Mouse (Mus musculus): ENCODE results near the gene Llgl2. TPM values are rescaled to one million over a fixed set of nuclear protein-coding genes. Genes with fewer than 3 reads are reported as not detected.

Gene Llgl2
- total RNA-seq, 2 experiments from 2014 or later: 0.63 to 1.6 TPM

- intact Hi-C loops (cut with DNase I): no loop called here
- no peak for DNase-seq (ENCODE audit: extremely low spot score in 1 of 2, low spot score in 2 of 2)
These were observed 74.6 kb downstream of the Llgl2 start for GRCm38 (mm10) chr11:115898446-115898845.

- intact Hi-C loops (cut with DNase I): no loop called here
- peak; percentile 34 to 58 for DNase-seq (ENCODE audit: extremely low spot score in 1 of 2, low spot score in 2 of 2)
These were observed 75.0 kb downstream of the Llgl2 start for GRCm38 (mm10) chr11:115898886-115899285.

GRCm38 (mm10) chr11:115899486-115900266 lies 75.8 kb downstream of the Llgl2 start, which contains the start of gene Smim5:
Gene Smim5, plus strand, starts transcription at chr11:115899966.
- DNase-seq (ENCODE audit: extremely low spot score in 1 of 2, low spot score in 2 of 2): no peak
- intact Hi-C loops (cut with DNase I): no loop called here

GRCm38 (mm10) chr11:115900561-115901337 lies 76.9 kb downstream of the Llgl2 start:
- no peak for DNase-seq (ENCODE audit: extremely low spot score in 1 of 2, low spot score in 2 of 2)
- intact Hi-C loops (cut with DNase I): no loop called here

GRCm38 (mm10) chr11:115901338-115902161 lies 77.7 kb downstream of the Llgl2 start:
- intact Hi-C loops (cut with DNase I): no loop called here
- DNase-seq (ENCODE audit: extremely low spot score in 1 of 2, low spot score in 2 of 2): no peak

- intact Hi-C loops (cut with DNase I): no loop called here
These were observed 78.3 kb downstream of the Llgl2 start for GRCm38 (mm10) chr11:115902177-115902576.

GRCm38 (mm10) chr11:115902831-115903230 lies 79.0 kb downstream of the Llgl2 start:
- no peak for DNase-seq (ENCODE audit: extremely low spot score in 1 of 2, low spot score in 2 of 2)
- intact Hi-C loops (cut with DNase I): no loop called here

More at GRCm38 (mm10) chr11:115902177-115902576, 78.3 kb downstream of the Llgl2 start:
- no peak for DNase-seq (ENCODE audit: extremely low spot score in 1 of 2, low spot score in 2 of 2)

GRCm38 (mm10) chr11:115903384-115904230 lies 79.8 kb downstream of the Llgl2 start:
- no peak for DNase-seq (ENCODE audit: extremely low spot score in 1 of 2, low spot score in 2 of 2)
- intact Hi-C loops (cut with DNase I): no loop called here

- intact Hi-C loops (cut with DNase I): no loop called here
- DNase-seq (ENCODE audit: extremely low spot score in 1 of 2, low spot score in 2 of 2): no peak
These were observed 80.5 kb downstream of the Llgl2 start for GRCm38 (mm10) chr11:115904231-115904955.

Small RNA genes within 50 kb of the gene (microRNA-seq; reads per million reads assigned to microRNA genes)
- 1.7 reads per million for gene Mir5621

Other genes starting within 250 kb of the Llgl2 start
- gene Mrps7, start 220.1 kb upstream of the Llgl2 start, total RNA-seq (2021): 10 to 100 TPM; 52.7 to 58.7 TPM
- 10 to 100 TPM; 51.4 to 65.1 TPM for gene Gga3, start 220.0 kb upstream of the Llgl2 start, total RNA-seq (2021)
- 10 to 100 TPM; 14.4 to 14.6 TPM for gene Mif4gd, start 211.1 kb upstream of the Llgl2 start, total RNA-seq (2021)
- gene Slc25a19, start 195.8 kb upstream of the Llgl2 start, total RNA-seq (2021): 10 to 100 TPM; 55.0 to 59.7 TPM
- 100 to 1,000 TPM; 183 to 193 TPM for gene Grb2, start 115.5 kb upstream of the Llgl2 start, total RNA-seq (2021)
- gene Tmem94, start 58.6 kb upstream of the Llgl2 start, total RNA-seq (2021): 10 to 100 TPM; 37.7 to 40.0 TPM
- 10 to 100 TPM; 15.7 to 17.7 TPM for gene Caskin2, start 10.4 kb upstream of the Llgl2 start, total RNA-seq (2021)
- 10 to 100 TPM; 13.9 to 14.2 TPM for gene Tsen54, start 9.3 kb upstream of the Llgl2 start, total RNA-seq (2021)
- under 1 TPM; 0.17 to 0.93 TPM for gene Myo15b, start 34.4 kb downstream of the Llgl2 start, total RNA-seq (2021)
- under 1 TPM in 1 of 2 experiments, not detected in 1; 0.41 TPM for gene Smim5, start 75.9 kb downstream of the Llgl2 start, total RNA-seq (2021)
- gene Smim6, start 88.0 kb downstream of the Llgl2 start, total RNA-seq (2021): not detected
- gene Sap30bp, start 109.2 kb downstream of the Llgl2 start, total RNA-seq (2021): 10 to 100 TPM; 55.3 to 60.9 TPM
- 10 to 100 TPM; 17.1 to 20.9 TPM for gene Recql5, start 109.4 kb downstream of the Llgl2 start, total RNA-seq (2021)
- gene Itgb4, start 150.7 kb downstream of the Llgl2 start, total RNA-seq (2021): 1 to 10 TPM; 4.7 to 4.8 TPM
- gene Galk1, start 188.7 kb downstream of the Llgl2 start, total RNA-seq (2021): 10 to 100 TPM; 25.6 to 28.1 TPM
- gene H3f3b, start 203.9 kb downstream of the Llgl2 start, total RNA-seq (2021): 100 to 1,000 TPM; 320 to 336 TPM
- 10 to 100 TPM; 24.8 to 25.8 TPM for gene Unk, start 206.3 kb downstream of the Llgl2 start, total RNA-seq (2021)

All from left cerebral cortex, postnatal 10 days (tissue).